Mouse (Mus musculus): Measurements from ENCODE around the gene Araf.

Gene Araf

GRCm38 (mm10) chrX:20853794-20854193 lies 56.2 kb downstream of the Araf start:
- no peak for DNase-seq

GRCm38 (mm10) chrX:20861453-20862104 lies 64.0 kb downstream of the Araf start:
- DNase-seq = no peak

- peak in 1 of 2 experiments; percentile 13 for DNase-seq
These were observed 64.8 kb downstream of the Araf start for GRCm38 (mm10) chrX:20862105-20863065.

- DNase-seq = peak in 1 of 2 experiments; percentile 29
These were observed 65.8 kb downstream of the Araf start for GRCm38 (mm10) chrX:20863161-20864101.

GRCm38 (mm10) chrX:20868091-20868490 lies 70.5 kb downstream of the Araf start:
- no peak for DNase-seq

- no peak for DNase-seq
These were observed 71.6 kb downstream of the Araf start for GRCm38 (mm10) chrX:20869203-20869602.

- no peak for DNase-seq
These were observed 72.4 kb downstream of the Araf start, which contains the start of gene Timp1 for GRCm38 (mm10) chrX:20869962-20870513. Timp1 (plus strand) TSS chrX:20870166.

GRCm38 (mm10) chrX:20872928-20873500 lies 75.4 kb downstream of the Araf start:
- DNase-seq = no peak

- no peak for DNase-seq
These were observed 77.6 kb downstream of the Araf start for GRCm38 (mm10) chrX:20875241-20875640.

- no peak for DNase-seq
These were observed 112.5 kb downstream of the Araf start for GRCm38 (mm10) chrX:20910074-20910473.
